Mouse (Mus musculus): ENCODE results near the gene Olfr374. TPM values are rescaled to one million over a fixed set of nuclear protein-coding genes. Genes with fewer than 3 reads are reported as not detected.

Gene Olfr374
- total RNA-seq, 2 experiments from 2014 or later = not detected

Other genes with a start within 250 kb of the Olfr374 start
- gene Zfp709, start 225.0 kb upstream of the Olfr374 start, total RNA-seq (2021) = 1 to 10 TPM; 5.7 to 6.4 TPM
- gene Zfp882, start 198.4 kb upstream of the Olfr374 start, total RNA-seq (2021) = 1 to 10 TPM; 5.4 to 7.0 TPM
- gene Zfp617, start 198.4 kb upstream of the Olfr374 start, total RNA-seq (2021) = 10 to 100 TPM; 26.5 to 36.6 TPM
- gene Zfp961, start 156.0 kb upstream of the Olfr374 start, total RNA-seq (2021) = 10 to 100 TPM; 15.3 to 21.1 TPM
- 10 to 100 TPM in 1 of 2 experiments, 1 to 10 TPM in 1; 9.5 to 15.5 TPM for gene Cyp4f18, start 97.4 kb upstream of the Olfr374 start, total RNA-seq (2021)
- gene Olfr372, start 65.8 kb upstream of the Olfr374 start, total RNA-seq (2021) = not detected
- not detected for gene Olfr373, start 23.9 kb upstream of the Olfr374 start, total RNA-seq (2021)
- gene Tpm4, start 27.9 kb downstream of the Olfr374 start, total RNA-seq (2021) = 100 to 1,000 TPM; 210 to 289 TPM
- 10 to 100 TPM; 51.2 to 69.1 TPM for gene Rab8a, start 54.2 kb downstream of the Olfr374 start, total RNA-seq (2021)
- gene Hsh2d, start 82.6 kb downstream of the Olfr374 start, total RNA-seq (2021) = not detected
- not detected for gene Cib3, start 105.8 kb downstream of the Olfr374 start, total RNA-seq (2021)
- not detected for gene Gm11034, start 106.6 kb downstream of the Olfr374 start, total RNA-seq (2021)
- 10 to 100 TPM; 48.6 to 71.9 TPM for gene Fam32a, start 112.7 kb downstream of the Olfr374 start, total RNA-seq (2021)
- 10 to 100 TPM; 52.6 to 55.4 TPM for gene Ap1m1, start 133.0 kb downstream of the Olfr374 start, total RNA-seq (2021)
- 10 to 100 TPM in 1 of 2 experiments, 1 to 10 TPM in 1; 4.1 to 11.3 TPM for gene Gm10282, start 198.2 kb downstream of the Olfr374 start, total RNA-seq (2021)
- gene Klf2, start 212.0 kb downstream of the Olfr374 start, total RNA-seq (2021) = 10 to 100 TPM; 44.4 to 68.3 TPM